Mouse (Mus musculus) stomach, embryonic 16.5 days (tissue): ENCODE data around the gene Col6a5. TPM values are rescaled to one million over a fixed set of nuclear protein-coding genes. Genes with fewer than 3 reads are reported as not detected.
"Not testable (repeated sequence)": the region's sequence is repeated elsewhere in the genome, so short reads cannot be mapped to it uniquely, and the experiment has no call there.

ENCODE experiments used
- ATAC-seq: fragments of 200-750 bp; cut with Nextera tagmentation; 2 replicates; pipeline ENCODE4 v1.8.0; 2017; ENCODE audit warnings: moderate number of reproducible peaks, moderate TSS enrichment; ENCODE audit not compliant: insufficient read depth, low FRiP score
- H3K27ac ChIP-seq: fragments of 300-500 bp; sonication (generic); 2 replicates; pipeline ENCODE4 v1.5.1; 2014; ENCODE audit warnings: low read length
- H3K27me3 ChIP-seq: fragments of 300-500 bp; sonication (generic); 2 replicates; pipeline ENCODE4 v1.6.1; 2014; ENCODE audit warnings: low read length, control low read depth, mixed read lengths; ENCODE audit not compliant: control insufficient read depth, insufficient read depth
- H3K36me3 ChIP-seq: fragments of 300-500 bp; sonication (generic); 2 replicates; pipeline ENCODE4 v1.6.1; 2014; ENCODE audit warnings: low read length; ENCODE audit not compliant: control insufficient read depth, insufficient read depth
- H3K4me1 ChIP-seq: fragments of 300-500 bp; sonication (generic); 2 replicates; pipeline ENCODE4 v1.6.1; 2014; ENCODE audit warnings: low read length, control low read depth, mixed read lengths; ENCODE audit not compliant: control insufficient read depth, insufficient read depth
- H3K4me2 ChIP-seq: fragments of 300-500 bp; sonication (generic); 2 replicates; pipeline ENCODE4 v1.6.1; 2014; ENCODE audit warnings: low read depth, low read length, mixed read lengths
- H3K4me3 ChIP-seq: fragments of 300-500 bp; sonication (generic); replicated peaks from 2 replicates; pipeline ENCODE4 v1.5.1; 2014; ENCODE audit warnings: mild to moderate bottlenecking, low read length
- H3K9ac ChIP-seq: fragments of 300-500 bp; sonication (generic); 2 replicates; pipeline ENCODE4 v1.6.1; 2014; ENCODE audit warnings: low read length
- H3K9me3 ChIP-seq: fragments of 300-500 bp; sonication (generic); replicated peaks from 2 replicates; pipeline ENCODE4 v1.6.1; 2016; ENCODE audit warnings: low read length, control low read depth; ENCODE audit not compliant: control insufficient read depth
- WGBS: fragments of 180-500 bp; shearing (Covaris S2); extraction: QIAGEN DNeasy Blood & Tissue Kit; methylation state at CpG from one replicate; pipeline ENCODE4 v1.1.7; 2014; 5-methylcytosine and 5-hydroxymethylcytosine counted together
- polyA plus RNA-seq: library from polyadenylated mRNA; unstranded; fragments of >200 nt; fragmentation: Nextera tagmentation; extraction: Ambion mirVana; gene quantifications from 2 replicates; pipeline ENCODE4 v1.2.1, GENCODE M21; 2015

The Col6a5 gene
- polyA plus RNA-seq, 1 experiment from 2014 or later, result 8.1 TPM

GRCm38 (mm10) chr9:105848396-105848795 lies 112.0 kb downstream of the Col6a5 start:
- no peak overlapping the region for H3K4me3 ChIP-seq
- no peaks in the 10 kb centered on the region for H3K27me3 ChIP-seq
- H3K4me2 ChIP-seq, result no peak overlapping the region
- H3K9me3 ChIP-seq, result no peaks in the 10 kb centered on the region
- 82% methylated on average over 4 of the region's 4 CpGs for WGBS
- no peak overlapping the region for H3K27ac ChIP-seq
- no peaks in the 10 kb centered on the region for H3K4me1 ChIP-seq
- no peaks in the 10 kb centered on the region for H3K36me3 ChIP-seq
- ATAC-seq, result no peak
- H3K9ac ChIP-seq, result no peak overlapping the region

GRCm38 (mm10) chr9:105847261-105847660 lies 113.2 kb downstream of the Col6a5 start:
- H3K9ac ChIP-seq, result no peak overlapping the region
- H3K36me3 ChIP-seq, result no peaks in the 10 kb centered on the region
- H3K4me2 ChIP-seq, result no peak overlapping the region
- ATAC-seq, result no peak
- no peaks in the 10 kb centered on the region for H3K9me3 ChIP-seq
- H3K4me1 ChIP-seq, result no peaks in the 10 kb centered on the region
- WGBS, result 88% methylated on average over 5 of the region's 5 CpGs
- H3K4me3 ChIP-seq, result no peak overlapping the region
- no peaks in the 10 kb centered on the region for H3K27me3 ChIP-seq
- H3K27ac ChIP-seq, result no peak overlapping the region

- H3K9ac ChIP-seq, H3K27me3 ChIP-seq, H3K4me3 ChIP-seq, H3K27ac ChIP-seq, H3K9me3 ChIP-seq, H3K36me3 ChIP-seq, ATAC-seq, H3K4me2 ChIP-seq, H3K4me1 ChIP-seq: not testable (repeated sequence)
- 44% methylated on average over 5 of the region's 5 CpGs for WGBS
Measured at GRCm38 (mm10) chr9:105841386-105841785, 119.1 kb downstream of the Col6a5 start.

GRCm38 (mm10) chr9:105839147-105839515 lies 121.3 kb downstream of the Col6a5 start:
- no peak overlapping the region for H3K4me2 ChIP-seq
- H3K4me1 ChIP-seq, result peaks cover 3% of the 10 kb centered on the region; the same call in 1 of the 2 replicates
- no peaks in the 10 kb centered on the region for H3K9me3 ChIP-seq
- no peak overlapping the region for H3K27ac ChIP-seq
- H3K9ac ChIP-seq, result no peak overlapping the region
- ATAC-seq, result no peak
- no peak overlapping the region for H3K4me3 ChIP-seq
- 90% methylated on average over 5 of the region's 5 CpGs for WGBS
- no peaks in the 10 kb centered on the region for H3K27me3 ChIP-seq
- no peaks in the 10 kb centered on the region for H3K36me3 ChIP-seq

GRCm38 (mm10) chr9:105838396-105839146 lies 121.9 kb downstream of the Col6a5 start:
- H3K36me3 ChIP-seq, result no peaks in the 10 kb centered on the region
- no peaks in the 10 kb centered on the region for H3K9me3 ChIP-seq
- peaks cover 3% of the 10 kb centered on the region; the same call in 1 of the 2 replicates for H3K4me1 ChIP-seq
- H3K27ac ChIP-seq, result no peak overlapping the region
- H3K4me2 ChIP-seq, result no peak overlapping the region
- H3K4me3 ChIP-seq, result no peak overlapping the region
- H3K27me3 ChIP-seq, result no peaks in the 10 kb centered on the region
- no peak overlapping the region for H3K9ac ChIP-seq
- 81% methylated on average over 4 of the region's 4 CpGs for WGBS
- no peak for ATAC-seq

GRCm38 (mm10) chr9:105835587-105835986 lies 124.9 kb downstream of the Col6a5 start:
- H3K4me1 ChIP-seq, result peaks cover 3% of the 10 kb centered on the region; the same call in 1 of the 2 replicates
- 52% methylated on average over 7 of the region's 7 CpGs for WGBS

GRCm38 (mm10) chr9:105834799-105835198 lies 125.6 kb downstream of the Col6a5 start:
- Histone ChIP-seq H3K36me3 (no peaks in the 10 kb centered on the region), H3K27ac (no peak overlapping the region), H3K4me2 (no peak overlapping the region), H3K4me1 (peaks cover 3% of the 10 kb centered on the region; the same call in 1 of the 2 replicates), H3K9ac (no peak overlapping the region), H3K9me3 (no peaks in the 10 kb centered on the region), H3K27me3 (no peaks in the 10 kb centered on the region), H3K4me3 (no peak overlapping the region)
- 46% methylated on average over 4 of the region's 4 CpGs for WGBS
- ATAC-seq, result no peak

More at GRCm38 (mm10) chr9:105835587-105835986, 124.9 kb downstream of the Col6a5 start:
- Histone ChIP-seq H3K27me3 (no peaks in the 10 kb centered on the region), H3K9ac (no peak overlapping the region), H3K4me2 (no peak overlapping the region), H3K36me3 (no peaks in the 10 kb centered on the region), H3K9me3 (no peaks in the 10 kb centered on the region), H3K27ac (no peak overlapping the region), H3K4me3 (no peak overlapping the region)
- ATAC-seq, result no peak

- 82% methylated on average over 9 of the region's 9 CpGs for WGBS
- Histone ChIP-seq H3K4me3 (no peak overlapping the region), H3K27ac (no peak overlapping the region), H3K27me3 (no peaks in the 10 kb centered on the region), H3K4me2 (no peak overlapping the region), H3K9ac (no peak overlapping the region), H3K9me3 (no peaks in the 10 kb centered on the region), H3K4me1 (peaks cover 9% of the 10 kb centered on the region), H3K36me3 (no peaks in the 10 kb centered on the region)
- no peak for ATAC-seq
Measured at GRCm38 (mm10) chr9:105831291-105831690, 129.2 kb downstream of the Col6a5 start.

- Histone ChIP-seq H3K9ac (peak within 1 kb of the TSS; percentile 60), H3K27ac (no peak within 1 kb of the TSS), H3K9me3 (no peaks in the 10 kb centered on the region), H3K36me3 (no peaks in the 10 kb centered on the region), H3K27me3 (no peaks in the 10 kb centered on the region), H3K4me1 (peaks cover 6% of the 10 kb centered on the region), H3K4me2 (peak within 1 kb of the TSS; percentile 54), H3K4me3 (peak within 1 kb of the TSS; percentile 31)
- 0 out of 2 replicates have a peak, but pooled peaks have one; percentile 29 for ATAC-seq
- 10% methylated on average over 20 of the region's 20 CpGs for WGBS
Measured at GRCm38 (mm10) chr9:105827791-105828385, 132.6 kb downstream of the Col6a5 start, which contains the start of gene Col6a6. Gene Col6a6, minus strand, starts transcription at chr9:105828160.
